Comparison of ENCODE assay signal across 10 mouse cellular contexts in genomic region chr9:108137523-108137922, GRCm38 (mm10). TPM values are rescaled to one million over a fixed set of nuclear protein-coding genes. Genes with fewer than 3 reads are reported as not detected.
A peak's percentile ranks its signal among the peaks of the same experiment; 100 is the strongest.
DNase-seq lines count a peak whose midpoint lies in the region; ATAC-seq lines count a peak whose summit lies in the region.
"Had no signal": no experiment of that assay in that cellular context is flagged by ENCODE, and none has a peak within 500 bp of the region (broad histone marks: within the 10 kb centered on the region; RNA-seq: fewer than 3 reads in every experiment).

No protein-coding gene starts in this region.

- WGBS in forebrain, embryonic 13.5 days = 78% methylated on average over 17 of the region's 17 CpGs
- WGBS in hindbrain, embryonic 11.5 days = 58% methylated on average over 17 of the region's 17 CpGs

- no peaks in the 10 kb centered on the region for H3K27me3 ChIP-seq in forebrain, embryonic 13.5 days
- H3K27me3 ChIP-seq in hindbrain, embryonic 11.5 days (ENCODE audit: control insufficient read depth, insufficient read depth, low read length) = no peaks in the 10 kb centered on the region

- H3K4me1 ChIP-seq in forebrain, embryonic 13.5 days = no peaks in the 10 kb centered on the region
- no peaks in the 10 kb centered on the region for H3K4me1 ChIP-seq in hindbrain, embryonic 11.5 days (replicated peaks; ENCODE audit: control insufficient read depth, insufficient read depth, low read length)

- no peaks in the 10 kb centered on the region for H3K9me3 ChIP-seq in forebrain, embryonic 13.5 days (replicated peaks)
- H3K9me3 ChIP-seq in hindbrain, embryonic 11.5 days (ENCODE audit: control insufficient read depth, low read length) = no peaks in the 10 kb centered on the region

- H3K36me3 ChIP-seq in forebrain, embryonic 13.5 days (ENCODE audit: poor library complexity, severe bottlenecking) = peaks cover 24% of the 10 kb centered on the region
- H3K36me3 ChIP-seq in hindbrain, embryonic 11.5 days (ENCODE audit: control insufficient read depth, insufficient read depth, low read length) = no peaks in the 10 kb centered on the region

- H3K4me2 ChIP-seq in forebrain, embryonic 13.5 days = no peak overlapping the region
- no peak overlapping the region for H3K4me2 ChIP-seq in hindbrain, embryonic 11.5 days (replicated peaks; ENCODE audit: low read depth, low read length)

- no peak overlapping the region for H3K4me3 ChIP-seq in forebrain, embryonic 13.5 days
- no peak overlapping the region for H3K4me3 ChIP-seq in hindbrain, embryonic 11.5 days (ENCODE audit: low read depth, low read length)

- intact Hi-C loops in left cerebral cortex, postnatal 10 days (cut with DNase I) = loop anchor here (5.0 kb wide), 1 partner anchor 55 kb away; the partner anchor contains the start of gene Bsn

- no peak for ATAC-seq in forebrain, embryonic 13.5 days
- no peak for ATAC-seq in hindbrain, embryonic 11.5 days (ENCODE audit: low FRiP score)
- ATAC-seq: liver, postnatal 0 days had no signal

- H3K9ac ChIP-seq in forebrain, embryonic 13.5 days = no peak overlapping the region
- H3K9ac ChIP-seq in hindbrain, embryonic 11.5 days (ENCODE audit: low read depth, low read length) = no peak overlapping the region
- H3K9ac ChIP-seq: liver, postnatal 0 days had no signal

- H3K27ac ChIP-seq in forebrain, embryonic 13.5 days = no peak overlapping the region
- no peak overlapping the region for H3K27ac ChIP-seq in hindbrain, embryonic 11.5 days (ENCODE audit: low read depth, low read length)

- peak; percentile 39 for DNase-seq in urinary bladder, postnatal 14 days (ENCODE audit: low spot score)
- no peak for DNase-seq in urinary bladder, postnatal 4 days (ENCODE audit: low spot score in 2 of 2)
- DNase-seq in frontal cortex, postnatal 25 days (ENCODE audit: low spot score in 2 of 2) = peak; percentile 63 to 74
- DNase-seq in left cerebral cortex, postnatal 10 days (ENCODE audit: extremely low spot score in 1 of 2, low spot score in 2 of 2) = peak; percentile 67 to 74
- DNase-seq in telencephalon, adult 2 months (ENCODE audit: low read depth, low spot score) = peak; percentile 97
- DNase-seq in hindbrain, embryonic 11.5 days (ENCODE audit: low spot score) = no peak
- DNase-seq in Muller cell, postnatal 12 days (ENCODE audit: inconsistent ontology term) = no peak
- DNase-seq: liver, postnatal 0 days had no signal

RNA-seq across cellular contexts. Expression of gene Apeh, which starts 43.1 kb away (rescaled TPM):
- total RNA-seq in left cerebral cortex, postnatal 10 days (2021) = 10 to 100 TPM; 30.7 to 41.3 TPM
- 49.9 and 60.2 TPM in 2 replicates for polyA plus RNA-seq in forebrain, embryonic 13.5 days (2015; fragmentation: Nextera tagmentation; extraction: Ambion mirVana)
- polyA plus RNA-seq in hindbrain, embryonic 11.5 days (2014; fragmentation: Nextera tagmentation; extraction: Ambion mirVana) = 54.3 and 55.3 TPM in 2 replicates

RNA-seq across cellular contexts. Expression of gene Bsn, which starts 52.7 kb away (rescaled TPM):
- 100 to 1,000 TPM; 139 to 142 TPM for total RNA-seq in left cerebral cortex, postnatal 10 days (2021)
- polyA plus RNA-seq in forebrain, embryonic 13.5 days (2015; fragmentation: Nextera tagmentation; extraction: Ambion mirVana) = 4.7 TPM in 2 replicates
- 3.9 and 4.4 TPM in 2 replicates for polyA plus RNA-seq in hindbrain, embryonic 11.5 days (2014; fragmentation: Nextera tagmentation; extraction: Ambion mirVana)

RNA-seq across cellular contexts. Expression of gene Rnf123, which starts 54.4 kb away (rescaled TPM):
- 10 to 100 TPM; 91.1 to 94.2 TPM for total RNA-seq in left cerebral cortex, postnatal 10 days (2021)
- polyA plus RNA-seq in forebrain, embryonic 13.5 days (2015; fragmentation: Nextera tagmentation; extraction: Ambion mirVana) = 32.6 and 39.5 TPM in 2 replicates
- 24.3 and 26.5 TPM in 2 replicates for polyA plus RNA-seq in hindbrain, embryonic 11.5 days (2014; fragmentation: Nextera tagmentation; extraction: Ambion mirVana)

RNA-seq across cellular contexts. Expression of gene Mst1, which starts 57.3 kb away (rescaled TPM):
- total RNA-seq in left cerebral cortex, postnatal 10 days (2021) = not detected
- polyA plus RNA-seq in forebrain, embryonic 13.5 days (2015; fragmentation: Nextera tagmentation; extraction: Ambion mirVana) = not detected in 2 replicates
- polyA plus RNA-seq in hindbrain, embryonic 11.5 days (2014; fragmentation: Nextera tagmentation; extraction: Ambion mirVana) = 0.25 TPM in 2 replicates
- total RNA-seq: heart, postnatal 10 days had no signal

Comparison
In these comparisons a context has a peak if more than half of its experiments do, and no peak if none do; other contexts are left out.
1. DNase-seq: peak in urinary bladder, postnatal 14 days (single experiment), frontal cortex, postnatal 25 days (2 of 2), left cerebral cortex, postnatal 10 days (2 of 2) and telencephalon, adult 2 months (single experiment); none in urinary bladder, postnatal 4 days (0 of 2), hindbrain, embryonic 11.5 days (single experiment) and Muller cell, postnatal 12 days (single experiment).